In genomic region chr3:104666950-104667349, GRCm38 (mm10) we compare ENCODE assay signal across 10 mouse cellular contexts. TPM values are rescaled to one million over a fixed set of nuclear protein-coding genes. Genes with fewer than 3 reads are reported as not detected.
DNase-seq lines count a peak whose midpoint lies in the region; ATAC-seq and TF ChIP-seq lines count a peak whose summit lies in the region.
"Had no signal": no experiment of that assay in that cellular context is flagged by ENCODE, and none has a peak within 500 bp of the region (broad histone marks: within the 10 kb centered on the region; RNA-seq: fewer than 3 reads in every experiment).

No protein-coding gene starts in this region.

- no peak for TF ChIP-seq POLR2A in lung, adult 2 months (IDR thresholded peaks at IDR 0.05; ENCODE audit: borderline replicate concordance, extremely low read depth, low read depth, low read length)

- no peak overlapping the region for H3K27ac ChIP-seq in lung, postnatal 0 days (ENCODE audit: low read length)
- H3K27ac ChIP-seq in limb, embryonic 15.5 days: 0 out of 2 replicates have a peak overlapping the region, but pooled peaks have one; percentile 65
- H3K27ac ChIP-seq: kidney, postnatal 0 days had no signal

- no peak for ATAC-seq in lung, postnatal 0 days
- ATAC-seq in limb, embryonic 15.5 days (ENCODE audit: insufficient number of reproducible peaks, low FRiP score, low TSS enrichment, low read depth): no peak
- ATAC-seq: midbrain, embryonic 16.5 days had no signal

- no peak for TF ChIP-seq EP300 in lung, postnatal 0 days (IDR thresholded peaks at IDR 0.05)

- H3K9me3 ChIP-seq in lung, postnatal 0 days (ENCODE audit: low read length): no peaks in the 10 kb centered on the region
- no peaks in the 10 kb centered on the region for H3K9me3 ChIP-seq in limb, embryonic 15.5 days

- H3K4me1 ChIP-seq in lung, postnatal 0 days (ENCODE audit: insufficient read depth, low read depth, low read length): 0 out of 2 replicates have a peak, but pooled peaks cover under 1% of the 10 kb centered on the region
- no peaks in the 10 kb centered on the region for H3K4me1 ChIP-seq in lung, adult 2 months (ENCODE audit: control insufficient read depth, insufficient read depth, low read length)
- H3K4me1 ChIP-seq in limb, embryonic 15.5 days: peaks cover 31% of the 10 kb centered on the region

- no peak overlapping the region for H3K4me3 ChIP-seq in lung, postnatal 0 days (ENCODE audit: low read depth, low read length)
- H3K4me3 ChIP-seq in lung, adult 2 months (replicated peaks; ENCODE audit: extremely low read depth, low read depth, low read length): no peak overlapping the region
- no peak overlapping the region for H3K4me3 ChIP-seq in limb, embryonic 15.5 days

- no peaks in the 10 kb centered on the region for H3K27me3 ChIP-seq in lung, postnatal 0 days (replicated peaks; ENCODE audit: insufficient read depth, low read length)
- no peaks in the 10 kb centered on the region for H3K27me3 ChIP-seq in limb, embryonic 15.5 days

- TF ChIP-seq CTCF in lung, postnatal 0 days (IDR thresholded peaks at IDR 0.05): no peak
- TF ChIP-seq CTCF in lung, adult 2 months (IDR thresholded peaks at IDR 0.05; ENCODE audit: insufficient read depth, low read length): no peak

- H3K36me3 ChIP-seq in lung, postnatal 0 days (ENCODE audit: insufficient read depth, low read length): no peaks in the 10 kb centered on the region
- H3K36me3 ChIP-seq in limb, embryonic 15.5 days: no peaks in the 10 kb centered on the region

- WGBS in lung, postnatal 0 days: 54% methylated on average over 4 of the region's 4 CpGs
- WGBS in lung, adult 2 months: 47% methylated on average over 4 of the region's 4 CpGs
- 27% methylated on average over 4 of the region's 4 CpGs for WGBS in limb, embryonic 15.5 days

- no peak overlapping the region for H3K4me2 ChIP-seq in lung, postnatal 0 days (replicated peaks; ENCODE audit: low read depth, low read length)
- no peak overlapping the region for H3K4me2 ChIP-seq in limb, embryonic 15.5 days

- H3K9ac ChIP-seq in lung, postnatal 0 days (replicated peaks; ENCODE audit: low read depth): no peak overlapping the region
- H3K9ac ChIP-seq in limb, embryonic 15.5 days: no peak overlapping the region

- peak; percentile 65 for DNase-seq in adrenal gland, adult 2 months
- no peak for DNase-seq in adrenal gland, postnatal 25 days
- peak; percentile 24 for DNase-seq in lung, postnatal 0 days (ENCODE audit: low spot score)
- DNase-seq in lung, adult 2 months: no peak
- DNase-seq in gastrocnemius, postnatal 36 days: peak; percentile 38 to 48
- DNase-seq in natural killer cell, adult 2 months (ENCODE audit: low spot score in 2 of 2): no peak
- no peak for DNase-seq in cerebellum, postnatal 36 days

- intact Hi-C loops in gastrocnemius, postnatal 36 days (cut with DNase I): no loop called here

RNA-seq across cellular contexts. Expression of gene Slc16a1, which starts 28.5 kb away (rescaled TPM):
- 10 to 100 TPM; 51.5 to 60.9 TPM for total RNA-seq in adrenal gland, adult 2 months (2021)
- polyA plus RNA-seq in adrenal gland, adult 2 months (2012; rRNA removed): 18.4 and 29.5 TPM in 2 replicates
- total RNA-seq in adrenal gland, postnatal 25 days (2021): 26.1 and 31.4 TPM in 2 replicates
- polyA plus RNA-seq in lung, postnatal 0 days (2015; fragmentation: Nextera tagmentation; extraction: Ambion mirVana): 17.2 and 17.5 TPM in 2 replicates
- 14.5 and 15.7 TPM in 2 replicates for polyA plus RNA-seq in lung, adult 2 months (2012; rRNA removed)
- total RNA-seq in gastrocnemius, postnatal 36 days (2021): 10 to 100 TPM; 20.3 to 27.5 TPM
- polyA plus RNA-seq in limb, embryonic 15.5 days (2015; fragmentation: Nextera tagmentation; extraction: Ambion mirVana): 43.7 and 45.6 TPM in 2 replicates

Comparison
In these comparisons a context has a peak if more than half of its experiments do, and no peak if none do; other contexts are left out.
1. DNase-seq: peak in adrenal gland, adult 2 months (single experiment), lung, postnatal 0 days (single experiment) and gastrocnemius, postnatal 36 days (2 of 2); none in adrenal gland, postnatal 25 days (single experiment), lung, adult 2 months (single experiment), natural killer cell, adult 2 months (0 of 2) and cerebellum, postnatal 36 days (0 of 2).